Mouse (Mus musculus) induced T-regulatory cell, adult 2 months (primary cell): ENCODE data around the gene Spink8.

Source experiments
- DNase-seq: peaks from one replicate; pipeline ENCODE4 v3.0.0-alpha.2; 2012; ENCODE audit warnings: low read depth

The Spink8 gene

GRCm38 (mm10) chr9:109870983-109871572 is 59.0 kb downstream of the Spink8 start:
- DNase-seq, result no peak

GRCm38 (mm10) chr9:109874797-109875691 is 63.0 kb downstream of the Spink8 start, which contains the start of gene Cdc25a:
Cdc25a (plus strand) TSS chr9:109875579.
- DNase-seq, result peak; percentile 99

GRCm38 (mm10) chr9:109875695-109876601 is 63.9 kb downstream of the Spink8 start:
- DNase-seq, result peak; percentile 56
